Mouse (Mus musculus): ENCODE results near the gene Kncn. TPM values are rescaled to one million over a fixed set of nuclear protein-coding genes. Genes with fewer than 3 reads are reported as not detected.

Kncn gene
- polyA plus RNA-seq, 1 experiment = 0.16 TPM

- DNase-seq (ENCODE audit: extremely low spot score in 1 of 2, low spot score in 1 of 2) = no peak
Measured at GRCm38 (mm10) chr4:115873231-115873630, 11.0 kb upstream of the Kncn start.

DNA sequence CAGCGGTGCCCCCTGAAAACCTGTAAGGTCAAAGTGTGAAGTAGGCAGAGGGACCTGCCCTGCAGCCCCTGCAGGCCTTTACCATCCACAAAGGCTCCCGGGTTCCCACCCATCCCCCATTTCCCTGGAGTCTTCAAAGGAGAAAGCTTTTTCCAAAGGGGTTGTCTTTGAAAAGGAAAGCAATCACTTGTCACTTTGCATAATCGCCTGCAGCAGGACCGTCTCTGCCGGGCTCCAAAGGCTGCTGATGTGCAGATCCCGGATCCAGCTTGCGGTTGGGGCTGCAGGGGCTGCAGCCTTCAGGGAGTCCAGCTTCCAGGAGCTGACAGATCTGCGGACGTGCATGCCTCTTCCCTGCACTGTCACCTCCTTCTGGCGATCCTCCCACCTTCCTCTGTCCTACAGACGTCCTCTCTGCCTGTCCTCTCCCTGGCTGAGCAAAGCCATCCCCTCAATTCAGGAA, 6.0 kb upstream of the Kncn start:
- no peak for DNase-seq (ENCODE audit: extremely low spot score in 1 of 2, low spot score in 1 of 2)

DNA sequence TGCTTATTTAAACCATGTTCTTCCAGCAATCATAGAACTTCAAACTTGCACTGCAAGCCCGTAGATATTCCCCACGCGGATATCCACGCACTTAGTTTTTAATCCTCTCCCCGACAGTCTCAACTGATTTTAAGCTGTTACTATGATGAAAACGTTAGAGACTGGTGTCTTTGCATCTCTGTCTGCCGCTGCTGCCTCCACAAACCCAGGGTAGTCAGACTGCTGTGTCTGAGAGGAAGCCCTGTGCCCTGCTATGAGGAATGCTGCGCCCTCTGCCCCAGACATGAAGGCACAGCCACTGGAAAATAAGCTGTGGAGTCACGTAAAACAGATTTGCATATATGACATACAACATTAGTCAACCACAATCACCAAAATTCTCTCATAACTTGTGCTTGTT, 5.4 kb upstream of the Kncn start:
- no peak for DNase-seq (ENCODE audit: extremely low spot score in 1 of 2, low spot score in 1 of 2)

- peak in 1 of 2 experiments; percentile 51 for DNase-seq (ENCODE audit: extremely low spot score in 1 of 2, low spot score in 1 of 2)
Measured at GRCm38 (mm10) chr4:115881183-115881582, 3.0 kb upstream of the Kncn start.

DNA sequence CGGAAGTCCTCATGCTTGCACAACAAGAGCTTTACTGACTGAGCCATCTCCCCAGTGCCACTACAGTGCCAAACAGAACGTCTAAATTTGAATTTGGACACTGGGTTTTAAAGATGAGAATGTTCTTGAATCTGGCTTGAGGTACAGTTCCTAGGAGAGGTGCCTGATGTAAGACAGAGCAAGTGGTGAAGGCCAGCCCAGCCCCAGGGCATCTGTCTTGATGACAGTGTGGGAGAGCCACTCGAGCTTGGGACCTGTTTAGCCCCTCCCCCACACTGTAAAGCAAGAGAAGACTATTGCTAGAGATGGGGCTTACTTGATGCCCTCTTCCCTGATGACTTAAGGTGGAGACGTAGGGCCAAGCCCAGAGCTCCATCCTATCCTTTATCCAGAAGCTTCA, 2.0 kb upstream of the Kncn start:
- no peak for DNase-seq (ENCODE audit: extremely low spot score in 1 of 2, low spot score in 1 of 2)

GRCm38 (mm10) chr4:115885846-115886245, 1.6 kb downstream of the Kncn start:
- DNase-seq (ENCODE audit: extremely low spot score in 1 of 2, low spot score in 1 of 2) = peak in 1 of 2 experiments; percentile 46

DNA sequence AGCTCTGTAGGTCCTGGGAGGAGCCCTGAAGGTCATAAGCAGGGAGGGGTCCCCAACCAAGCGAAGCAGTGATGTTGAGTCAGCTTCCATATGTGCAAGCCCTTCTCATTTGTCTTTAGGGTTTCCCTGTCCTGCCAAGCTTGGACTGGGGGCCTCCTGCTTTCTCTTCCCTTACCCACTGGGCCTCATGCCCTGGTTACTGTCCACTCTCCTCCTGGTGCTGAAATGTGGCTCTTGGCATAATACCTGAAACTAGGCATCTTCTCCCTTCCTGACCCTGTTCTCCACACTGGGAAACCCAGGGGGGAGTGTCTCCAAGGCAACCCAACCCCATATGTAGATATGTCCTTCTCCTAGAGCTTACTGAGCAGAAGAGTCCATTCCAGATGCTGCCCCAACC, 2.7 kb downstream of the Kncn start:
- no peak for DNase-seq (ENCODE audit: extremely low spot score in 1 of 2, low spot score in 1 of 2)

DNA sequence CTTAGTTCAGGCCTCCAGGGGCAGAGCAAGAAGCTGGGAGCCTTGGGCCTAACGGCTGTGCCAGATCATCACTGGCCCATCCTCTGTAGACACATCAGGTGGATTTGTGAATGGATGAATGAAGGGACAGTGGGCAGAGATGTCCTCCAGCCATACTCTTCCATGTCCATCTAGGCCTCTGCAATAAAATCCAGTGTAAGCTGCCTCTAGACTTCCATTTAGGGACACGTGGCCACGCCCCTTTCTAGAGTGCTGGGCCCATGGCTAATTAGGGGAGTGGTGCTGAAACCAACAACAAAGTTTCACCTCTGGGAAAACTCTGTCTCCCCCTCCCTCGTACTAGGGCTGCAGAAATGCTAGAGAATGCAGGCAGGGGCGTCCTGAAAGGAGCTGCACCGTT, 5.9 kb downstream of the Kncn start:
- DNase-seq (ENCODE audit: extremely low spot score in 1 of 2, low spot score in 1 of 2) = no peak

- DNase-seq (ENCODE audit: extremely low spot score in 1 of 2, low spot score in 1 of 2) = no peak
Measured at GRCm38 (mm10) chr4:115890553-115890952, 6.4 kb downstream of the Kncn start, which contains the start of gene 6430628N08Rik. TSS of gene 6430628N08Rik (plus strand) at chr4:115890665.

GRCm38 (mm10) chr4:115894281-115894680, 10.1 kb downstream of the Kncn start:
- DNase-seq (ENCODE audit: extremely low spot score in 1 of 2, low spot score in 1 of 2) = no peak

- no peak for DNase-seq (ENCODE audit: extremely low spot score in 1 of 2, low spot score in 1 of 2)
Measured at GRCm38 (mm10) chr4:115897901-115898631, 13.9 kb downstream of the Kncn start.

- peak; percentile 49 to 92 for DNase-seq (ENCODE audit: extremely low spot score in 1 of 2, low spot score in 1 of 2)
Measured at GRCm38 (mm10) chr4:115902816-115903215, 18.6 kb downstream of the Kncn start.

- no peak for DNase-seq (ENCODE audit: extremely low spot score in 1 of 2, low spot score in 1 of 2)
Measured at GRCm38 (mm10) chr4:115904375-115904774, 20.2 kb downstream of the Kncn start.

- DNase-seq (ENCODE audit: extremely low spot score in 1 of 2, low spot score in 1 of 2) = no peak
Measured at GRCm38 (mm10) chr4:115905701-115906100, 21.5 kb downstream of the Kncn start.

GRCm38 (mm10) chr4:115906791-115907190, 22.6 kb downstream of the Kncn start:
- no peak for DNase-seq (ENCODE audit: extremely low spot score in 1 of 2, low spot score in 1 of 2)

DNA sequence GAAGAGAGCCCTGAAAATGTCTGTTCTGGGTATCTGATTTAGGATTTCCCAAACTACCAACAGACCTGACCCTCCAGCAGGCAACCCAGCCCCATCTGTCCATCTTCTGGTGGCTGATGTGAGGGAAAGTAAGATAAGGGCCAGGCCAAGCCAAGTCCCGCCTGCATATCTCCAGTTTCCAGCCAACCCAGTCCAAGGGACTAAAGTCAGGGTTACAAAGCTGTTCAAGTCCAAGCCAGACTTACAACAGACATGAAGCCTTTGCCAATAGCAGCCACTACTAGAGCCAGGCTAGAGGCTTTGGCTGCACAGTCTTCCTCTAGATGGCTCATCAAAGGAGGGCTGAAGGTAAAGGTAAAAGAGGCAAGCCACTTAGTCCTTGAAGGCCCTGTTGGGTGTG, 23.8 kb downstream of the Kncn start:
- no peak for DNase-seq (ENCODE audit: extremely low spot score in 1 of 2, low spot score in 1 of 2)

- peak in 1 of 2 experiments; percentile 19 for DNase-seq (ENCODE audit: extremely low spot score in 1 of 2, low spot score in 1 of 2)
Measured at GRCm38 (mm10) chr4:115908641-115909040, 24.4 kb downstream of the Kncn start.

DNA sequence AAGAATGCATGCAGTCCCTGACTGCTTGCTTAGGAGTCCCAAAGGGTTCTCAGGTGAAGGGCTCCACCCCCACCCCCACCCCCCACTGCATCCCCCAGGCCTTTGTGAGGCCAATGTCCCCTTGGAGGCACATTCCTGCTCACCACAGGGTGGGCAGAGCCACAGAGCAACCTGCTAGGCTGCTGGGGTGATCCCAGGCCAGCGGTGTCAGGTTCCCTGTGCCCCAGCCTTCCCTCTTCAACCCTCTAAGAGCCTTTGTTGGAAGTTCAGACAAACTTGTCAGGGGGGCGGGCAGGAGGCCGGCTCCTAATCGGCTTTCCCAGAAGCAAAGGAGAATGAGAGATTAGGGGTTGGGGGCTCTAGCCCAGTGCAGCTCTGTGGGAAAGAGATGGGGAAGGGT, 27.4 kb downstream of the Kncn start:
- no peak for DNase-seq (ENCODE audit: extremely low spot score in 1 of 2, low spot score in 1 of 2)

DNA sequence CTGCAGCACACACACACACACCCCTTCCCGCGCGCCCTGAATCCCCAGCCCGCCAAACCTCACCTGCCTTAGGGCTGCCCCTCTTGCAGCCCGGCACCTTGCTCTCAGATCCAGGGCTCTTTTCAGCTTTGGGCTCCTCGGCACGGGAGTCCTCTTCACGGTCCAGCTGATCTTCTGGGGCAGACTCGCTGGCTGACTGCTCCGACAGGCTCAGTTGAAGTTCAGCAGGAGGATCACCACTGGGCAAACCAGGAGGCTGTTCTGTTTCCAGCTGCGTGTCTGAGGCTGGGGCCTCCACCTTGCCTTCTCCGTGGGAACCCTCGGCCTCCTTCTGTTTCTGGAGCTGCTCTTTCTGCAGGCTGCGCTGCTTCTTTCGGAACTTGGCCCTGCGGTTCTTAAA, 35.7 kb downstream of the Kncn start:
- no peak for DNase-seq (ENCODE audit: extremely low spot score in 1 of 2, low spot score in 1 of 2)

DNA sequence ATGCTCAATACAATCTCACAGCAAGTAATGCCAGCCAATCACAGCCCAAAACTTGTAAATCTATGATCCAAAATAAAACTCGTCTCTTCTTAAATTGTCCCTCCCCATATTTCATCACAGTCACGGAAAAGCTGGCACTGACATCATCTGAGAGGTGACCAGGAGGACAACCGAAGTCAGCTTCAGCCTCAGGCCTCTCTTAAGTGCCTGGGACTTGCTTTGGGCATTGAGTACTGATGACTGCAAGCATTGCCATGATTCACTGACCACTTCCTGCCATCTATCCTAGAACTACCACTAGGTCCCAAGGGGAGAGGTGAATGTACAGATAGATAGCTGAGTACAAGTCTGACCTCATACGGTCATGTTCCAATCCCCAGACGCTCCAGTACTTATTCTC, 38.5 kb downstream of the Kncn start:
- DNase-seq (ENCODE audit: extremely low spot score in 1 of 2, low spot score in 1 of 2) = no peak

DNA sequence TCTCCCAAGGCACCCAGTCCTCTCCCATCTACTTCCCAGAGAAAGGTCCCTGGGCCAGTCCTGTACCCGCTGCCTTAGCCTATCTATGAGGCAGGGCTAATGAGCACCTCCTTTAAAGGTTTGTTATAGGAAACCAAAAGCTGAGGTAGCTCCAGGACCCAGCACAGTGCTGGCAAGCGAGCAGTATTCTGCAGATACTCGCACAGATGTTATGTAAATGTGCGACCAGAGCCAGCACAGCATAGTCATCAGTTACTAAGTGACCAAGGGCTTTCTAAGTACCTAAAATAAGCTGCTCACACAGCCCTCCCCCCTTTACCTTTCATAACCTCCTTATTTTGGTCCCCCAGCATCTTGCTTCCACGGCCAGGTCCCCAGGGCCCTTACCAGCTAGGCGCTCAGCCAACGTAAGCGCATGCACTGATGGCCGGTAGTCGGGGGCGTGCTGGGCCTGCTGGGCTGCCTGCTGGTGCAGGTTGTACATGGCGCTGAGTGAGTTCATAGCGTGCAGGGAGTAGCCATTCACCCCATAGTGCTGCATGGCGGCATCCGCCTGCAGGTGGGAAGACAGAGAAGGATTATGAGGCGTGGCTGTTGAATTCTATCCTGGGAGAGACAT, 39.2 kb downstream of the Kncn start:
- DNase-seq (ENCODE audit: extremely low spot score in 1 of 2, low spot score in 1 of 2) = no peak

DNA sequence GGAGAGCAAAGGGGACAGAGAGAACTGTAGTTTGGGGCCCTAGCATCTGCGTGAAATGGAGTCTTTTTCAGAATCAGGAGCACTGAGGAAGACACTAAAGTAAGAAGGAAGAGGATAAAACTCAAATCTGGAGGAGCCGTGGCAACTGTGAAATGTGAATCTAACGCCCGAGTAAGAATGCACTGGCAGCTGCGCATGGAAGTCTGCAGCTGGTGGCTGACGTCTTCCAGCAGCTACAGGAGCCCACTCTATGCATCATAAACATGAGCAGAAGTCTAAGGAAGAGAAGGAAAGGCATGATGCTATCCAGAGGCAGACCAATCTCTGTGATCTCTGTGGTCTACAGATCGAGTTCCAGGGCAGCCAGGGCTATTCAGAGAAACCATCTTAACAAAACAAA, 43.4 kb downstream of the Kncn start:
- no peak for DNase-seq (ENCODE audit: extremely low spot score in 1 of 2, low spot score in 1 of 2)
